Mouse (Mus musculus): ENCODE results near the gene Fam126a. TPM values are rescaled to one million over a fixed set of nuclear protein-coding genes. Genes with fewer than 3 reads are reported as not detected.

The Fam126a gene
- polyA plus RNA-seq, 1 experiment: 6.0 TPM

- DNase-seq (ENCODE audit: low read depth in 1 of 2, low spot score in 2 of 2): no peak
- no peak for TF ChIP-seq POLR2A (IDR thresholded peaks at IDR 0.05; ENCODE audit: low read depth, low read length)
- TF ChIP-seq CTCF (IDR thresholded peaks at IDR 0.05; ENCODE audit: extremely low read depth, insufficient read depth, insufficient read length, insufficient replicate concordance): no peak
- no peaks in the 10 kb centered on the region for H3K27me3 ChIP-seq (ENCODE audit: control insufficient read depth, insufficient read depth, low read length)
- H3K36me3 ChIP-seq (ENCODE audit: control insufficient read depth, insufficient read depth, low read length): no peaks in the 10 kb centered on the region
- H3K4me1 ChIP-seq (ENCODE audit: control insufficient read depth, insufficient read depth, insufficient read length): no peaks in the 10 kb centered on the region
- no peak overlapping the region for H3K27ac ChIP-seq (ENCODE audit: insufficient read depth, low read length)
- H3K4me3 ChIP-seq (ENCODE audit: extremely low read depth, insufficient read depth, insufficient read length): no peak overlapping the region
- WGBS: 84% methylated on average over 4 of the region's 4 CpGs
Observed at GRCm38 (mm10) chr5:24063545-24063944, 33.1 kb upstream of the Fam126a start.

GRCm38 (mm10) chr5:24063034-24063433 lies 32.5 kb upstream of the Fam126a start:
- Histone ChIP-seq H3K27ac (ENCODE audit: insufficient read depth, low read length) (no peak overlapping the region), H3K36me3 (ENCODE audit: control insufficient read depth, insufficient read depth, low read length) (no peaks in the 10 kb centered on the region), H3K4me1 (ENCODE audit: control insufficient read depth, insufficient read depth, insufficient read length) (no peaks in the 10 kb centered on the region), H3K4me3 (ENCODE audit: extremely low read depth, insufficient read depth, insufficient read length) (no peak overlapping the region), H3K27me3 (ENCODE audit: control insufficient read depth, insufficient read depth, low read length) (no peaks in the 10 kb centered on the region)
- TF ChIP-seq CTCF (IDR thresholded peaks at IDR 0.05; ENCODE audit: extremely low read depth, insufficient read depth, insufficient read length, insufficient replicate concordance) (no peak), POLR2A (IDR thresholded peaks at IDR 0.05; ENCODE audit: low read depth, low read length) (no peak)
- no peak for DNase-seq (ENCODE audit: low read depth in 1 of 2, low spot score in 2 of 2)
- WGBS: 84% methylated on average over 6 of the region's 6 CpGs

- Histone ChIP-seq H3K27ac (ENCODE audit: insufficient read depth, low read length) (no peak overlapping the region), H3K36me3 (ENCODE audit: control insufficient read depth, insufficient read depth, low read length) (no peaks in the 10 kb centered on the region), H3K4me3 (ENCODE audit: extremely low read depth, insufficient read depth, insufficient read length) (no peak overlapping the region), H3K4me1 (ENCODE audit: control insufficient read depth, insufficient read depth, insufficient read length) (no peaks in the 10 kb centered on the region), H3K27me3 (ENCODE audit: control insufficient read depth, insufficient read depth, low read length) (no peaks in the 10 kb centered on the region)
- DNase-seq (ENCODE audit: low read depth in 1 of 2, low spot score in 2 of 2): no peak
- WGBS: 75% methylated on average over 3 of the region's 3 CpGs
- no peak for TF ChIP-seq CTCF (IDR thresholded peaks at IDR 0.05; ENCODE audit: extremely low read depth, insufficient read depth, insufficient read length, insufficient replicate concordance)
- no peak for TF ChIP-seq POLR2A (IDR thresholded peaks at IDR 0.05; ENCODE audit: low read depth, low read length)
Observed at GRCm38 (mm10) chr5:24060949-24061348, 30.5 kb upstream of the Fam126a start.

GRCm38 (mm10) chr5:24057592-24057991 lies 27.1 kb upstream of the Fam126a start:
- no peaks in the 10 kb centered on the region for H3K27me3 ChIP-seq (ENCODE audit: control insufficient read depth, insufficient read depth, low read length)
- 80% methylated on average over 3 of the region's 3 CpGs for WGBS
- no peaks in the 10 kb centered on the region for H3K36me3 ChIP-seq (ENCODE audit: control insufficient read depth, insufficient read depth, low read length)
- H3K27ac ChIP-seq (ENCODE audit: insufficient read depth, low read length): no peak overlapping the region
- H3K4me3 ChIP-seq (ENCODE audit: extremely low read depth, insufficient read depth, insufficient read length): no peak overlapping the region
- TF ChIP-seq CTCF (IDR thresholded peaks at IDR 0.05; ENCODE audit: extremely low read depth, insufficient read depth, insufficient read length, insufficient replicate concordance) (no peak), POLR2A (IDR thresholded peaks at IDR 0.05; ENCODE audit: low read depth, low read length) (no peak)
- H3K4me1 ChIP-seq (ENCODE audit: control insufficient read depth, insufficient read depth, insufficient read length): no peaks in the 10 kb centered on the region
- DNase-seq (ENCODE audit: low read depth in 1 of 2, low spot score in 2 of 2): no peak

- Histone ChIP-seq H3K27me3 (ENCODE audit: control insufficient read depth, insufficient read depth, low read length) (no peaks in the 10 kb centered on the region), H3K27ac (ENCODE audit: insufficient read depth, low read length) (no peak overlapping the region), H3K36me3 (ENCODE audit: control insufficient read depth, insufficient read depth, low read length) (no peaks in the 10 kb centered on the region), H3K4me1 (ENCODE audit: control insufficient read depth, insufficient read depth, insufficient read length) (no peaks in the 10 kb centered on the region), H3K4me3 (ENCODE audit: extremely low read depth, insufficient read depth, insufficient read length) (no peak overlapping the region)
- TF ChIP-seq CTCF (IDR thresholded peaks at IDR 0.05; ENCODE audit: extremely low read depth, insufficient read depth, insufficient read length, insufficient replicate concordance) (no peak), POLR2A (IDR thresholded peaks at IDR 0.05; ENCODE audit: low read depth, low read length) (no peak)
- no peak for DNase-seq (ENCODE audit: low read depth in 1 of 2, low spot score in 2 of 2)
- WGBS: 88% methylated on average over 2 of the region's 2 CpGs
Observed at GRCm38 (mm10) chr5:24056865-24057264, 26.4 kb upstream of the Fam126a start.

GRCm38 (mm10) chr5:24054382-24054781 lies 23.9 kb upstream of the Fam126a start:
- no peak overlapping the region for H3K27ac ChIP-seq (ENCODE audit: insufficient read depth, low read length)
- H3K4me3 ChIP-seq (ENCODE audit: extremely low read depth, insufficient read depth, insufficient read length): no peak overlapping the region
- H3K27me3 ChIP-seq (ENCODE audit: control insufficient read depth, insufficient read depth, low read length): no peaks in the 10 kb centered on the region
- WGBS: 92% methylated on average over 3 of the region's 3 CpGs
- no peak for DNase-seq (ENCODE audit: low read depth in 1 of 2, low spot score in 2 of 2)
- TF ChIP-seq CTCF (IDR thresholded peaks at IDR 0.05; ENCODE audit: extremely low read depth, insufficient read depth, insufficient read length, insufficient replicate concordance) (no peak), POLR2A (IDR thresholded peaks at IDR 0.05; ENCODE audit: low read depth, low read length) (no peak)
- no peaks in the 10 kb centered on the region for H3K36me3 ChIP-seq (ENCODE audit: control insufficient read depth, insufficient read depth, low read length)
- H3K4me1 ChIP-seq (ENCODE audit: control insufficient read depth, insufficient read depth, insufficient read length): no peaks in the 10 kb centered on the region

GRCm38 (mm10) chr5:24053245-24054190 lies 23.0 kb upstream of the Fam126a start:
- Histone ChIP-seq H3K36me3 (ENCODE audit: control insufficient read depth, insufficient read depth, low read length) (no peaks in the 10 kb centered on the region), H3K4me3 (ENCODE audit: extremely low read depth, insufficient read depth, insufficient read length) (no peak overlapping the region), H3K27me3 (ENCODE audit: control insufficient read depth, insufficient read depth, low read length) (no peaks in the 10 kb centered on the region), H3K27ac (ENCODE audit: insufficient read depth, low read length) (no peak overlapping the region), H3K4me1 (ENCODE audit: control insufficient read depth, insufficient read depth, insufficient read length) (no peaks in the 10 kb centered on the region)
- no peak for DNase-seq (ENCODE audit: low read depth in 1 of 2, low spot score in 2 of 2)
- 46% methylated on average over 9 of the region's 9 CpGs for WGBS
- TF ChIP-seq POLR2A (IDR thresholded peaks at IDR 0.05; ENCODE audit: low read depth, low read length) (no peak), CTCF (IDR thresholded peaks at IDR 0.05; ENCODE audit: extremely low read depth, insufficient read depth, insufficient read length, insufficient replicate concordance) (no peak)

Measured in spleen, adult 2 months (tissue).